Mouse (Mus musculus): ENCODE measurements around the gene G3bp1. TPM values are rescaled to one million over a fixed set of nuclear protein-coding genes. Genes with fewer than 3 reads are reported as not detected.

The G3bp1 gene
- polyA plus RNA-seq, 1 experiment from 2014 or later: 61.7 TPM

DNA sequence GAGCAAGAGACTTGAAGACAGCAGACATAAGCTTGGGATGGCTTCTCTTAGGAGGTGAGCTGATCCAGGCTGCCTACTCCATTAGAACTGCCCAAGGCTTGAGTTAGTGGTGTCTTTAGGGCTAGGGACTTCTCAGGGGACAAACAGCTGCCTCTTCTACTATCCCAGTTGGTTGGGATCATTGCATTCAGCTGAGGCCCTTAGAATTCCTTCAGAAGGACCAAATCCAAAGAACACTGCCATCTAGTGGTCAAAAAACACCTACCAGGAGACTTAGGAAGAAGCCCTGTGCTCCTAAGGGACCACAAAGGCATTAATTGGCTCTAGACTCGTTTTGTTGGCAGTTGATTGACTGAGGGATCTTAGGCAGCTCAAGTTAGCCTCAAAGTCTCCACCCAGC lies 24.7 kb upstream of the G3bp1 start:
- H3K9ac ChIP-seq: no peak overlapping the region
- no peak overlapping the region for H3K27ac ChIP-seq (replicated peaks)
- H3K4me2 ChIP-seq: no peak overlapping the region
- H3K27me3 ChIP-seq: no peaks in the 10 kb centered on the region
- no peak for ATAC-seq (ENCODE audit: insufficient read depth)
- WGBS (ENCODE audit: insufficient replicate concordance): 3% methylated on average over 1 of the region's 1 CpGs
- H3K9me3 ChIP-seq (replicated peaks): no peaks in the 10 kb centered on the region
- no peak overlapping the region for H3K4me3 ChIP-seq (replicated peaks)
- peaks cover 30% of the 10 kb centered on the region for H3K36me3 ChIP-seq (replicated peaks)
- H3K4me1 ChIP-seq (replicated peaks): no peaks in the 10 kb centered on the region; the same call in 1 of the 2 replicates

DNA sequence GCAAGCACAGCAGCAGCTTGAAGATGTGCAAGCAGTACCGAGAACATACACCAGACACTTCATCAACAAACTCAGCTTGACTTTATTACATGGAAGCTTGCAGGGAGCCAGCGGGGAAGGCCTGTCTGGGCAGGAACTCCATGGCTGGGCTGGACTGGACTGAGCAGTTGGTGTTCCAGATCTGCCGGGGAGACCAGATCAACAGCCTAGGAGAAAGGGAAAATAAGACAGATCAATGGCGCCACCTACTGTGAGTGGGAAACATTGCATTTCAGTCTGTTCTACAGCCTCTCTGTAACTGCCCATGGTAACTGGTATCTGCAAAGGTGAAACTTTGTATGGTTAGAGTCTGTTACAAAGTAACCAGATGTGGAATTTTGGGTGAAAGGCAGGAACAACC lies 22.9 kb upstream of the G3bp1 start:
- Histone ChIP-seq H3K27ac (replicated peaks) (no peak overlapping the region), H3K27me3 (no peaks in the 10 kb centered on the region), H3K4me1 (replicated peaks) (no peaks in the 10 kb centered on the region; the same call in 1 of the 2 replicates), H3K36me3 (replicated peaks) (peaks cover 42% of the 10 kb centered on the region), H3K4me2 (no peak overlapping the region), H3K9ac (no peak overlapping the region), H3K9me3 (replicated peaks) (no peaks in the 10 kb centered on the region), H3K4me3 (replicated peaks) (no peak overlapping the region)
- 25% methylated on average over 4 of the region's 4 CpGs for WGBS (ENCODE audit: insufficient replicate concordance)
- ATAC-seq (ENCODE audit: insufficient read depth): peak; percentile 59

DNA sequence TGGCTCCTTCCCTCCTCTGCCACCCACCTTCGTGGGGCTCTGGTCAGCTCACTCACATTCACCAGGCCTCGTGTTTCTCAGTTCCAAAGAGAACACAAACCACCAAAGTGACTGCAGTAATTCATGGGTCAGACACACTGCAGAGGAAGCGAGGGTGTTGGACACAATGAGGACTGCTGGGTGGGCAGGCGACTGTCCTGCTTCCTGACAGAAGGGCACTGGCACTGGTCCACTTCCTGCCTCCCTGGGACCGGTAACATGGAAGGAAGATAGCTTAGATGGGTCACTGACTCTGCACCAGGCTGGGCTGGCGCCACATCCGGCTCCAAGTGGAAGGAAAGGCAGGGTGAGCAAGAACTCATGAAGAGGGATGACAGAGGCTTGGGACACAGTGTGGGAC lies 20.0 kb upstream of the G3bp1 start:
- peaks cover 58% of the 10 kb centered on the region for H3K36me3 ChIP-seq (replicated peaks)
- no peak overlapping the region for H3K9ac ChIP-seq
- H3K9me3 ChIP-seq (replicated peaks): no peaks in the 10 kb centered on the region
- H3K4me3 ChIP-seq (replicated peaks): no peak overlapping the region
- H3K27ac ChIP-seq (replicated peaks): no peak overlapping the region
- ATAC-seq (ENCODE audit: insufficient read depth): no peak
- WGBS (ENCODE audit: insufficient replicate concordance): 43% methylated on average over 7 of the region's 7 CpGs
- H3K27me3 ChIP-seq: no peaks in the 10 kb centered on the region
- peaks cover 4% of the 10 kb centered on the region; the same call in 1 of the 2 replicates for H3K4me1 ChIP-seq (replicated peaks)
- no peak overlapping the region for H3K4me2 ChIP-seq

DNA sequence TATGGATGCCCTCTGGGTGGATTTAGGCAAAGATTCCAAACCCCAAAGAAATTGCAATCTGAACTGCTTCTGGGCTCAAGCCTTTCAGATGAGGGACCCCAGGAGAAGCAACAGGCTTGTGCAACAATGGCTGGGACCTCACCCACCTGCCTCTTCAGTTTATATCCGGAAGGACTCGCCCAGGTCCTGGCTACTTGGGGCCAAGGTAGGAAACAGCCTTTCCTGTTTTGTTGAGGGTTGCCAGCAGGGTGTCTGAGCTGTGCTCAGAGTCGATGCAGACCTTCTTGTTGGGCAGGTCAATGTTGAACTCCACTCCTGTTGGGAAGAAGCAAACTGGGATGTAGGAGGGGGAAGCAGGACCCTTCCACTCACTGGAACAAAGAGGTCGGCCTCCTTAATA lies 19.2 kb upstream of the G3bp1 start:
- H3K4me1 ChIP-seq (replicated peaks): peaks cover 12% of the 10 kb centered on the region
- 51% methylated on average over 4 of the region's 4 CpGs for WGBS (ENCODE audit: insufficient replicate concordance)
- no peak for ATAC-seq (ENCODE audit: insufficient read depth)
- H3K27ac ChIP-seq (replicated peaks): no peak overlapping the region
- no peak overlapping the region for H3K9ac ChIP-seq
- H3K27me3 ChIP-seq: no peaks in the 10 kb centered on the region
- H3K36me3 ChIP-seq (replicated peaks): peaks cover 57% of the 10 kb centered on the region
- no peak overlapping the region for H3K4me3 ChIP-seq (replicated peaks)
- no peaks in the 10 kb centered on the region for H3K9me3 ChIP-seq (replicated peaks)
- no peak overlapping the region for H3K4me2 ChIP-seq

DNA sequence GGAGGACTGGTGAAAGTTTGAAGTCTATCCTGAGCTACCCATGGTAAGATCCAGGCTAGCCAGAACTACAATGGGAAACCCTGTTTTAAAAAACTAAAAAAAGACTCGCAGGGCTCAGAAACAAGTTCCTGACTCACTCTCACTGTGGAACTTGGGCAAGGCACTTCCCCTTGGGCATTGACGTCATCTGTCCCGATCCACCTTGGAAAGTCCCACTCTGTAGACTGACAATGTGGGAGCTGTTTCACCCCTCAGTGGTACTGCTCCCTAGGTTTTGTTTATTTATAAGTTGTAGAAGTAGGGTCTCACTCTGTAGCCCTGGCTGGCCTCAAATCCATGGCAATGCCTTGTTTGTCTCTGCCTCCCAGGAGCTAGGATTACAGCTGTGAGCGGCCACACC lies 15.8 kb upstream of the G3bp1 start:
- 55% methylated on average over 4 of the region's 4 CpGs for WGBS (ENCODE audit: insufficient replicate concordance)
- no peak overlapping the region for H3K27ac ChIP-seq (replicated peaks)
- peaks cover 42% of the 10 kb centered on the region for H3K36me3 ChIP-seq (replicated peaks)
- no peaks in the 10 kb centered on the region for H3K9me3 ChIP-seq (replicated peaks)
- no peaks in the 10 kb centered on the region for H3K27me3 ChIP-seq
- H3K4me1 ChIP-seq (replicated peaks): peaks cover 34% of the 10 kb centered on the region
- no peak overlapping the region for H3K9ac ChIP-seq
- H3K4me2 ChIP-seq: no peak overlapping the region
- no peak overlapping the region for H3K4me3 ChIP-seq (replicated peaks)
- no peak for ATAC-seq (ENCODE audit: insufficient read depth)

DNA sequence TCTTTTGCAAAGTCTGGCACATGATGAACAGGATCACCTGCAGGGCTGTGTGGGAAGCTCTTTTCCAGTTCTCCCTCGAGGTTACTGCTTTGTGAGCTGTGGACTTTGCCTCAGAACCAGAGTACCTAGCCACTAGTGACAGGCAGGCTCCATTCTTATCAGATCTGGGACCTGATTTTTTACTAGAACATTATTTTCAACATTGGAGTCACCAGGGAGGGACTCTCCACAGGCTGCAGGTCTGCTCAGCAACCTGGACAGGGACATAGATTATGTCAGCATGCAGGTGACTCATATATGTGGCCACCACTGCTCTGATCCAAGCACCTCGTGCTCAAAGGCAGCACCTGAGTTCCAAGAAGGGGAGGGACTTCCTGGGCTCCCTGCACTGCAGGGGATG lies 14.3 kb upstream of the G3bp1 start:
- H3K4me1 ChIP-seq (replicated peaks): peaks cover 47% of the 10 kb centered on the region
- H3K4me3 ChIP-seq (replicated peaks): no peak overlapping the region
- H3K27me3 ChIP-seq: no peaks in the 10 kb centered on the region
- H3K4me2 ChIP-seq: no peak overlapping the region
- H3K9me3 ChIP-seq (replicated peaks): no peaks in the 10 kb centered on the region
- ATAC-seq (ENCODE audit: insufficient read depth): peak; percentile 5; the same call in 1 of the 2 replicates
- no peak overlapping the region for H3K9ac ChIP-seq
- peaks cover 29% of the 10 kb centered on the region for H3K36me3 ChIP-seq (replicated peaks)
- H3K27ac ChIP-seq (replicated peaks): no peak overlapping the region
- 49% methylated on average over 2 of the region's 2 CpGs for WGBS (ENCODE audit: insufficient replicate concordance)

DNA sequence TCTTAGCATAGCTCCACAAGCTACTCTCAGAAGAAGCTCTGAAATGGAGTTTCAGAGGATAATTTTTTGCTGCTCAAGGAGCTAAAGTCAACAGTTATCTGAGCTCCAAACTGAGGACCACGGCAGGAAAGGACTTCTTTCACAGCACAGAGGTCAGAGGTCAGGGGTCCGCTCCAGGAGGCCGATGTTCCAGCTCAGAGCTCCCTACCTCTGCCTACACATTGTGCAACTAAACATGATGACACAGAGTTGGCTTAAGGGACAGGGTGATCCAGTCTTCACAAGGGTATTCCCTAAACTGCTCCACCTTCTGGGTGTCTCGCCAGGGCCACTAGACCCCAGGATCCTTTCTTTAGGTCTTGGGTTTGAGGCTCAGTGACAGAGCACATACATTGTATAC lies 11.0 kb upstream of the G3bp1 start:
- no peak for ATAC-seq (ENCODE audit: insufficient read depth)
- H3K9me3 ChIP-seq (replicated peaks): no peaks in the 10 kb centered on the region
- H3K27me3 ChIP-seq: no peaks in the 10 kb centered on the region
- H3K4me1 ChIP-seq (replicated peaks): peaks cover 59% of the 10 kb centered on the region
- no peak overlapping the region for H3K9ac ChIP-seq
- 0 out of 2 replicates have a peak, but pooled peaks cover 8% of the 10 kb centered on the region for H3K36me3 ChIP-seq (replicated peaks)
- H3K4me2 ChIP-seq: peak overlapping the region; percentile 4
- 60% methylated on average over 4 of the region's 4 CpGs for WGBS (ENCODE audit: insufficient replicate concordance)
- H3K27ac ChIP-seq (replicated peaks): peak overlapping the region; percentile 46
- H3K4me3 ChIP-seq (replicated peaks): no peak overlapping the region

DNA sequence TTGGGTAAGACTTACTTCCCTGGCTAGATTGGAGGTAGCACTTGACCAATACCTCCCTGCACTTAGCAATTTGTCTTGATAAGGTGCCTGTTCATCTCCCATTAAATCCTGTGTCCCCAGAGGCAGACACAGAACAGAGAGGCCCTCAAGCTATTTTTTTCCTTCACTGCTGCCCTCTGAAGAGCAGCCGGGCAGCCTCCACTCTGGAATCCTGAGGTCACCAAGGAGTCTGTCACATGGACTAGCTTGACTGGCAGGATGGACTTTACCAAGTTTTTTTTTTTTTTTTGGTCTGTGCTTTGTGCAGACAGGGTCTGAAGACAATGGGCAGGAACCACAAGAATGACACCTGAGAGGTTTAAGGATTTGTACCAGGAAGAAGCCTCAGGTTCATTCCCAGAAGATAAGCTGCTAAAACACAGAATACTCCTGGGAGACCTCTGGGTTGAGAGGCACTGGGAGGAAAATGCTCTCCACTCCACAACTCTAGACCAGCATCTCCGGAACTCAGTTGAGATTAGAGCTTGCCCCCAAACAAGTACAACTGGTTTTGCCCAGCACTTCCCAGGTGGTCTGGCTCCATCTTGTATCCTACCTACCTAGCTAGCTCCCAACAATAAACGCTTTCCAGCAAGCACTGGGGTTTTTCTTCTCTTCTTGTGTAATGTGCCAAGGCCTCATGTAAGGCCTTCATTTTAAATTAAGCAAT lies 9.5 kb upstream of the G3bp1 start:
- no peaks in the 10 kb centered on the region for H3K9me3 ChIP-seq (replicated peaks)
- peak overlapping the region; percentile 77 for H3K27ac ChIP-seq (replicated peaks)
- H3K4me1 ChIP-seq (replicated peaks): peaks cover 54% of the 10 kb centered on the region
- H3K36me3 ChIP-seq (replicated peaks): 0 out of 2 replicates have a peak, but pooled peaks cover 4% of the 10 kb centered on the region
- 37% methylated on average over 3 of the region's 3 CpGs for WGBS (ENCODE audit: insufficient replicate concordance)
- ATAC-seq (ENCODE audit: insufficient read depth): no peak
- peak overlapping the region; percentile 96 for H3K4me2 ChIP-seq
- H3K9ac ChIP-seq: peak overlapping the region; percentile 79
- H3K4me3 ChIP-seq (replicated peaks): peak overlapping the region; percentile 81
- H3K27me3 ChIP-seq: no peaks in the 10 kb centered on the region

DNA sequence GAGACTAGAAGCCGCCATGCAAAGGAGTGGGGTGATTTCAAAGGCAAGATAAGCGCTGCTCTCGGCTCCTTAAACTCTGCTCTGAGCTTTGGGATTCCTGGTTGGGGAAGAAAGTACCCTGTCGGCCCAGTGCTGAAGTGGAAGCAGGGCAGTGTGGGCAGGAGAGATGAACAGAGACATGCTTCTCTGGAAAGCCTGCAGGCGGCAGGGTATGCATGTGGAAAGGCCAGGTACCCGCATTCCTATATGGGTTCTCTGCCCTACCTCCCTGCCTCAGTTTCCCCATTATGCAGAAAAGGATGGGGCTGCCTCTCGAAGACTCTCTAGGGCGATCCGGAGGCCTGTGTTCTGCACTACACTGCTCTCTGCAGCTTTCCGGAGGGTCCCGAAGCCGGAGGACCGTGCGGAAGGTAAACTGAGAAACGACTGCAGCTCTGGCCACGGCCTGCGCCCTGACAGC lies 8.9 kb upstream of the G3bp1 start:
- Histone ChIP-seq H3K27ac (replicated peaks) (peak overlapping the region; percentile 77), H3K4me1 (replicated peaks) (peaks cover 48% of the 10 kb centered on the region), H3K9ac (peak overlapping the region; percentile 79), H3K4me3 (replicated peaks) (peak overlapping the region; percentile 81), H3K9me3 (replicated peaks) (no peaks in the 10 kb centered on the region), H3K4me2 (peak overlapping the region; percentile 96), H3K36me3 (replicated peaks) (0 out of 2 replicates have a peak, but pooled peaks cover 4% of the 10 kb centered on the region), H3K27me3 (no peaks in the 10 kb centered on the region)
- peak; percentile 19 for ATAC-seq (ENCODE audit: insufficient read depth)
- under 1% methylated on average over 17 of the region's 17 CpGs for WGBS (ENCODE audit: insufficient replicate concordance)

DNA sequence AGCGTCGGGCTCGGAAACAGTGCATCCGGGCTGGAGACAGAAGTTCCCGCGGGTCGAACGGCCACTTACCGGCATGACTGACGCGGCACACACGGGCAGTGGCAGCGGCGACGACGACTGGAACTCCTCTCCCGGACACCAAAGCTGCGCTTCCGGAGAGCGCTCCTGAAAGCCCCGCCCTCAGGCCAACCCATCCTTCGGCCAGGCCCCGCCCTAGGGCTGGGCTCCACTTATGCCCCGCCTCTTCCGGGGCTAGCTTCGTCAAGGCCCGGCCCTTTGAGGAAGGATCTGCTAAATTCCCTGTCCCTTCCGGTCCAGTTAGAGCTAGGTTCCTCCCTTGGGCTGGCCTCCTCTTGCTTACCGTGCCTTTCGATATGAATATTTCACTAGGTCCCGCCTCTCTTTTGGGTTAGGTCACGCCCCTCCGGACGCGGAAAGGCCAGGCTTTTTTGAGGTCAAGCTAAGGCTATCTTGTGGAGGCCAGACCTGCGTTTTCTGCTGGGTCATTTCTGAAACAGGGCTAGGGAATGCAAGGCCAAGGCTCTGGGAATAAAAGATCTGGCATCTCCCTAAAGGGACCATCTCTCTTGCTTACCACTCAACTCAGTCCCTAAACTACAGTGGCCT lies 8.4 kb upstream of the G3bp1 start, which contains the start of gene Atox1:
Gene Atox1 (minus strand): TSS at position 221 of the 627 bp plus-strand sequence.
- Histone ChIP-seq H3K4me2 (peak within 1 kb of the TSS; percentile 96), H3K27me3 (no peaks in the 10 kb centered on the region), H3K9ac (peak within 1 kb of the TSS; percentile 79), H3K36me3 (replicated peaks) (0 out of 2 replicates have a peak, but pooled peaks cover 4% of the 10 kb centered on the region), H3K4me1 (replicated peaks) (peaks cover 44% of the 10 kb centered on the region), H3K9me3 (replicated peaks) (no peaks in the 10 kb centered on the region), H3K4me3 (replicated peaks) (peak within 1 kb of the TSS; percentile 81), H3K27ac (replicated peaks) (peak within 1 kb of the TSS; percentile 77)
- 0% methylated on average over 36 of the region's 36 CpGs for WGBS (ENCODE audit: insufficient replicate concordance)
- ATAC-seq (ENCODE audit: insufficient read depth): peak; percentile 97

DNA sequence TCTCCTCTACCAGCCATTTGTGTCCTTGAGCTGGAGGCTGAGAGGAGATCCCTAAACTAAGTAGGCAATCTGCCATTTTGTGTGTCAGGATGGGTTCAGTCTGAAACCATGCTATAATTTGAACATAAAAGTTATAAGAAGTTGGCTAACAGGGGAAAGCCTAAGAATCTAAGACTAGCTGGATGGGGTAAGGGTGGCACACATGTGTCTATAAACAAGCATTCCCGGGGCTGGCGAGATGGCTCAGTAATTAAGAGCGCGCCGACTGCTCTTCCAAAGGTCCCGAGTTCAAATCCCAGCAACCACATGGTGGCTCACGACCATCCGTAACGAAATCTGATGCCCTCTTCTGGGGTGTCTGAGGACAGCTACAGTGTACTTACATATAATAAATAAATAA lies 7.3 kb upstream of the G3bp1 start:
- Histone ChIP-seq H3K4me3 (replicated peaks) (no peak overlapping the region), H3K36me3 (replicated peaks) (0 out of 2 replicates have a peak, but pooled peaks cover 4% of the 10 kb centered on the region), H3K4me2 (peak overlapping the region; percentile 96; the same call in 1 of the 2 replicates), H3K27ac (replicated peaks) (peak overlapping the region; percentile 77; the same call in 1 of the 2 replicates), H3K27me3 (no peaks in the 10 kb centered on the region), H3K9me3 (replicated peaks) (no peaks in the 10 kb centered on the region), H3K9ac (no peak overlapping the region), H3K4me1 (replicated peaks) (peaks cover 39% of the 10 kb centered on the region)
- WGBS (ENCODE audit: insufficient replicate concordance): 85% methylated on average over 9 of the region's 9 CpGs
- ATAC-seq (ENCODE audit: insufficient read depth): no peak

Data from liver, embryonic 15.5 days (tissue).